In genomic region chr11:106920551-106921379, GRCm38 (mm10) we compare ENCODE assay signal across 8 mouse cellular contexts. TPM values are rescaled to one million over a fixed set of nuclear protein-coding genes. Genes with fewer than 3 reads are reported as not detected.
DNase-seq lines count a peak whose midpoint lies in the region; ATAC-seq and TF ChIP-seq lines count a peak whose summit lies in the region.

Gene Smurf2 (minus strand): TSS chr11:106920715.

- peak; percentile 86 for DNase-seq in CD4-positive helper T cell, adult 2 months (ENCODE audit: low read depth, low spot score)
- peak; percentile 92 for DNase-seq in brain, embryonic 14.5 days (ENCODE audit: low read depth)
- DNase-seq in liver = peak; percentile 91
- peak; percentile 57 to 79 for DNase-seq in monocyte, adult 2 months (ENCODE audit: low read depth in 1 of 2, low spot score in 2 of 2)
- peak; percentile 83 to 84 for DNase-seq in spleen, postnatal 36 days (ENCODE audit: low spot score in 2 of 2)

- H3K4me1 ChIP-seq in heart, embryonic 11.5 days (ENCODE audit: control insufficient read depth, insufficient read depth, low read length) = peaks cover 12% of the 10 kb centered on the region; the same call in 1 of the 2 replicates
- H3K4me1 ChIP-seq in kidney, embryonic 15.5 days = peaks cover 23% of the 10 kb centered on the region

- no peaks in the 10 kb centered on the region for H3K27me3 ChIP-seq in heart, embryonic 11.5 days (ENCODE audit: control insufficient read depth, insufficient read depth, low read length)
- no peaks in the 10 kb centered on the region for H3K27me3 ChIP-seq in kidney, embryonic 15.5 days

- H3K36me3 ChIP-seq in heart, embryonic 11.5 days (ENCODE audit: control insufficient read depth, insufficient read depth, low read length) = no peaks in the 10 kb centered on the region
- H3K36me3 ChIP-seq in kidney, embryonic 15.5 days = no peaks in the 10 kb centered on the region

- no peaks in the 10 kb centered on the region for H3K9me3 ChIP-seq in heart, embryonic 11.5 days (replicated peaks; ENCODE audit: control insufficient read depth, low read length)
- no peaks in the 10 kb centered on the region for H3K9me3 ChIP-seq in kidney, embryonic 15.5 days (replicated peaks)

- peak; percentile 90 for TF ChIP-seq POLR2A in brain, embryonic 14.5 days (IDR thresholded peaks at IDR 0.05; ENCODE audit: borderline replicate concordance, extremely low read depth, insufficient read depth, insufficient read length, poor library complexity, severe bottlenecking)

- peak; percentile 92 for ATAC-seq in erythroblast, adult 5-6 weeks (replicated peaks; ENCODE audit: low FRiP score, poor library complexity, severe bottlenecking)
- peak; percentile 95 for ATAC-seq in heart, embryonic 11.5 days (replicated peaks; ENCODE audit: insufficient number of reproducible peaks, low FRiP score, low TSS enrichment)
- ATAC-seq in kidney, embryonic 15.5 days (replicated peaks; ENCODE audit: low FRiP score) = peak; percentile 96

- WGBS in heart, embryonic 11.5 days (ENCODE audit: insufficient replicate concordance) = 4% methylated on average over 45 of the region's 72 CpGs
- WGBS in kidney, embryonic 15.5 days = 3% methylated on average over 41 of the region's 72 CpGs

- peak within 1 kb of the TSS; percentile 94 for H3K27ac ChIP-seq in heart, embryonic 11.5 days (ENCODE audit: low read depth, low read length)
- H3K27ac ChIP-seq in kidney, embryonic 15.5 days = peak within 1 kb of the TSS; percentile 96

- no peak for TF ChIP-seq CTCF in brain, embryonic 14.5 days (IDR thresholded peaks at IDR 0.05; ENCODE audit: borderline replicate concordance, extremely low read depth, insufficient read depth, insufficient read length)

- H3K9ac ChIP-seq in heart, embryonic 11.5 days (ENCODE audit: low read depth, low read length) = peak within 1 kb of the TSS; percentile 94
- peak within 1 kb of the TSS; percentile 98 for H3K9ac ChIP-seq in kidney, embryonic 15.5 days

- peak within 1 kb of the TSS; percentile 88 for H3K4me2 ChIP-seq in heart, embryonic 11.5 days
- peak within 1 kb of the TSS; percentile 77 for H3K4me2 ChIP-seq in kidney, embryonic 15.5 days

- H3K4me3 ChIP-seq in heart, embryonic 11.5 days (ENCODE audit: low read depth, low read length) = peak within 1 kb of the TSS; percentile 95
- peak within 1 kb of the TSS; percentile 89 for H3K4me3 ChIP-seq in kidney, embryonic 15.5 days (replicated peaks)

RNA-seq across cellular contexts. Expression of gene Smurf2, which starts in this region (rescaled TPM):
- polyA plus RNA-seq in brain, embryonic 14.5 days (2012; rRNA removed) = 23.6 and 29.5 TPM in 2 replicates
- total RNA-seq in erythroblast, adult 5-6 weeks (2015; ENCODE audit: low replicate concordance) = 4.4 and 6.9 TPM in 2 replicates
- 7.7 and 8.5 TPM in 2 replicates for total RNA-seq in erythroblast, adult 5-6 weeks (2017; ENCODE audit: low replicate concordance)
- 13.3 and 14.3 TPM in 2 replicates for polyA plus RNA-seq in heart, embryonic 11.5 days (2014; fragmentation: Nextera tagmentation; extraction: Ambion mirVana)
- polyA plus RNA-seq in kidney, embryonic 15.5 days (2015; fragmentation: Nextera tagmentation; extraction: Ambion mirVana) = 12.8 and 13.7 TPM in 2 replicates

Comparison
In these comparisons a context has a peak if more than half of its experiments do, and no peak if none do; other contexts are left out.
1. Peak in every context shown above with its lines: DNase-seq, ATAC-seq, H3K4me3 ChIP-seq and H3K27ac ChIP-seq.